Mouse (Mus musculus) stomach, embryonic 14.5 days (tissue): ENCODE measurements at regions not wholly inside any gene's neighbourhood (a gene's known extent, or its start where the extent isn't known, plus 50 kb on each side); places are given as distances from the start of the nearest gene placed in this dataset.

ENCODE experiments used
- ATAC-seq: fragments of 200-750 bp; cut with Nextera tagmentation; 2 replicates; pipeline ENCODE4 v1.8.0; 2017; ENCODE audit warnings: low read depth, moderate TSS enrichment; ENCODE audit not compliant: insufficient number of reproducible peaks, insufficient read depth, low FRiP score
- H3K27ac ChIP-seq: fragments of 300-500 bp; sonication (generic); 2 replicates; pipeline ENCODE4 v1.5.1; 2014; ENCODE audit warnings: mild to moderate bottlenecking, low read length, moderate library complexity, mixed read lengths
- H3K27me3 ChIP-seq: fragments of 300-500 bp; sonication (generic); 2 replicates; pipeline ENCODE4 v1.6.1; 2014; ENCODE audit warnings: low read length, control low read depth, mixed read lengths; ENCODE audit not compliant: control insufficient read depth, insufficient read depth
- H3K36me3 ChIP-seq: fragments of 300-500 bp; sonication (generic); 2 replicates; pipeline ENCODE4 v1.6.1; 2014; ENCODE audit warnings: mild to moderate bottlenecking, control low read depth, low read length, moderate library complexity, mixed read lengths; ENCODE audit not compliant: control insufficient read depth, insufficient read depth
- H3K4me1 ChIP-seq: fragments of 300-500 bp; sonication (generic); 2 replicates; pipeline ENCODE4 v1.6.1; 2014; ENCODE audit warnings: low read length, control low read depth, mixed read lengths; ENCODE audit not compliant: control insufficient read depth, insufficient read depth
- H3K4me2 ChIP-seq: fragments of 300-500 bp; sonication (generic); replicated peaks from 2 replicates; pipeline ENCODE4 v1.6.1; 2014; ENCODE audit warnings: low read depth, low read length, control low read depth
- H3K4me3 ChIP-seq: fragments of 300-500 bp; sonication (generic); 2 replicates; pipeline ENCODE4 v1.5.1; 2014; ENCODE audit warnings: low read depth, low read length, control low read depth
- H3K9ac ChIP-seq: fragments of 300-500 bp; sonication (generic); replicated peaks from 2 replicates; pipeline ENCODE4 v1.6.1; 2014; ENCODE audit warnings: low read depth, mild to moderate bottlenecking, control low read depth, low read length, moderate library complexity, mixed read lengths
- H3K9me3 ChIP-seq: fragments of 300-500 bp; sonication (generic); 2 replicates; pipeline ENCODE4 v1.6.1; 2016; ENCODE audit warnings: low read depth, low read length, control low read depth; ENCODE audit not compliant: control insufficient read depth
- WGBS: fragments of 180-500 bp; shearing (Covaris S2); extraction: QIAGEN DNeasy Blood & Tissue Kit; methylation state at CpG from one replicate; pipeline ENCODE4 v1.1.7; 2014; 5-methylcytosine and 5-hydroxymethylcytosine counted together

DNA sequence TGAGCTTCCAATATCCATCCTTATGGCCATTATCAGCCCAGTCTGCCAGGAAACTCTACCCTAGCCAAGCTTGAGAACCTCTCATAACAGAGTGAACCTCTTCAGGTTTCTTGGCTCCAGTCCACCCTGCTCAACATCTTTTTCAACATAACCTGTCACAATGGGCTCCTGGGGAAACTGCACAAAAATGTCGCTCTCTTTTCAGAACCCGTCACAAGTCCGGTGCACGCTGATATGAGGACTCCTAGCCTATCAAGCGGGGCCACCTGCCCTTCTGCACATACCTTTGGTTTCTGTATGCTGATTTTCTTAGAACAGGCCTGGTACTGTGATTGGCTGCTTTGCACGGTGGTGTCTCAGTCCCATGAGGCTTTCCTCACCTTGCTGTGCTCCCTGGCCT, 216.9 kb downstream of the Pik3r1 start:
- no peaks in the 10 kb centered on the region for H3K36me3 ChIP-seq
- no peaks in the 10 kb centered on the region for H3K9me3 ChIP-seq
- H3K27ac ChIP-seq: no peak overlapping the region
- no peaks in the 10 kb centered on the region for H3K4me1 ChIP-seq
- H3K4me3 ChIP-seq: no peak overlapping the region
- H3K27me3 ChIP-seq: no peaks in the 10 kb centered on the region
- no peak overlapping the region for H3K4me2 ChIP-seq
- ATAC-seq: no peak; the same call in 1 of the 2 replicates
- no peak overlapping the region for H3K9ac ChIP-seq
- 87% methylated on average over 6 of the region's 6 CpGs for WGBS

DNA sequence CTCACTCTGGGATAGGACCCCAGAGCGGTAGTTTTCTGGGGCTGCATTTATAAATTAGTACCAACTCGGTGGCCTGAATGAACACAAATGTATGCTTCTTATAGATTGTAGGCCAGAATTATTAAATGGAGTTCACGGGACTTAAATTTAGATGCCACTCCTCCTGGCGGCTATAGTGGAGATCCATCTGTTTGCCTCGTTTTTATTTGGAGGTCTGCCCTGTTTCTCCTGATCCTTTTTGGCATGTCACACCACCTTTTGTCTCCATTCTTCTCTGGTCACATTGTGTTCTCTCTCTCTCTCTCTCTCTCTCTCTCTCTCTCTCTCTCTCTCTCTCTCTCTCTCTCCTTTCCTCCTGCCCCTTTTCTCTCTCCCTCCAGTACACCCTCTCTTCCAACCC, 217.5 kb downstream of the Pik3r1 start:
- no peaks in the 10 kb centered on the region for H3K27me3 ChIP-seq
- no peak for ATAC-seq

DNA sequence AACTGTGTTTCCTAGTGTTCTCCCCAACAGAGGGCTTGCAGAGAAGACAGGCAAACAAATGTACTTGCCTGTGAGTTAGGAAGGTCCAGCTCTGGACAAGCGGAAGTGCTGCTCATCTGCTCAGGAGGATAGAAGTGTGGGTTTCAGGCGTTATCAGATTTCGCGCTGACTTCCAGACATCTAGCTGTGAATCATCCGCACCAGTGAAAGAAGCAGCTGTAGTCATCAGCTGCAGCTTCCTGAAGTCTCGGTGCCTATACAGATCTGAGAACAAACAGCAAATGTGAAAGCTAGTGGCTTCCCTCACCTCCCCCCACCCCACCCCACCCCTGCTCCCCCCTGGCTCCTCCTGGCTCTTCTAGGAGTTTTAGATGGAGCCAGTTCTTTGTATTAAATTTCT, 220.1 kb downstream of the Pik3r1 start:
- ATAC-seq: no peak
- WGBS: 22% methylated on average over 6 of the region's 6 CpGs
- no peak overlapping the region for H3K4me2 ChIP-seq

More for the DNA sequence above, 217.5 kb downstream of the Pik3r1 start:
- Histone ChIP-seq H3K9ac (no peak overlapping the region), H3K4me1 (no peaks in the 10 kb centered on the region), H3K9me3 (no peaks in the 10 kb centered on the region), H3K4me2 (no peak overlapping the region), H3K4me3 (no peak overlapping the region), H3K36me3 (no peaks in the 10 kb centered on the region), H3K27ac (no peak overlapping the region)
- 92% methylated on average over 5 of the region's 5 CpGs for WGBS

DNA sequence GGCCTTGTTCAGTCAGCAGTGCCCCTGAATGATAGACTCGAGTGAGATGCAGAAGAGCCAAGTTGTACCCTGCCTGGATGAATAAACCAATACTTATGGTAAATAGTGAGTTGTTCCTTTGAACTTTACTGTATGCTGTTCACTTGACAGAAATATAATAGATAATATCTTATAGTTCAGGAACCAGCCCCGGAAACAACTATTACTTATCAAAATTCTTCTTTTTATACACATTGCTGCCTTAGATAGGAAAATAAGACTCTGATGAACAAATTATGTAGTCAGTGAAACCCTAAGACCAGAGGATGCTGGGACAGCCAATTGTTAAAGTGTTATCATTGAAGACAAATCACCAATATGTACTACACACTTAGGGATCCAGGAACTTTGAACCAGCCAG, 220.7 kb downstream of the Pik3r1 start:
- H3K36me3 ChIP-seq: no peaks in the 10 kb centered on the region
- no peak for ATAC-seq
- H3K27me3 ChIP-seq: no peaks in the 10 kb centered on the region

More for the DNA sequence above, 220.1 kb downstream of the Pik3r1 start:
- H3K27ac ChIP-seq: no peak overlapping the region
- H3K9me3 ChIP-seq: no peaks in the 10 kb centered on the region
- no peak overlapping the region for H3K4me3 ChIP-seq
- H3K4me1 ChIP-seq: no peaks in the 10 kb centered on the region
- H3K27me3 ChIP-seq: no peaks in the 10 kb centered on the region
- no peaks in the 10 kb centered on the region for H3K36me3 ChIP-seq
- no peak overlapping the region for H3K9ac ChIP-seq

DNA sequence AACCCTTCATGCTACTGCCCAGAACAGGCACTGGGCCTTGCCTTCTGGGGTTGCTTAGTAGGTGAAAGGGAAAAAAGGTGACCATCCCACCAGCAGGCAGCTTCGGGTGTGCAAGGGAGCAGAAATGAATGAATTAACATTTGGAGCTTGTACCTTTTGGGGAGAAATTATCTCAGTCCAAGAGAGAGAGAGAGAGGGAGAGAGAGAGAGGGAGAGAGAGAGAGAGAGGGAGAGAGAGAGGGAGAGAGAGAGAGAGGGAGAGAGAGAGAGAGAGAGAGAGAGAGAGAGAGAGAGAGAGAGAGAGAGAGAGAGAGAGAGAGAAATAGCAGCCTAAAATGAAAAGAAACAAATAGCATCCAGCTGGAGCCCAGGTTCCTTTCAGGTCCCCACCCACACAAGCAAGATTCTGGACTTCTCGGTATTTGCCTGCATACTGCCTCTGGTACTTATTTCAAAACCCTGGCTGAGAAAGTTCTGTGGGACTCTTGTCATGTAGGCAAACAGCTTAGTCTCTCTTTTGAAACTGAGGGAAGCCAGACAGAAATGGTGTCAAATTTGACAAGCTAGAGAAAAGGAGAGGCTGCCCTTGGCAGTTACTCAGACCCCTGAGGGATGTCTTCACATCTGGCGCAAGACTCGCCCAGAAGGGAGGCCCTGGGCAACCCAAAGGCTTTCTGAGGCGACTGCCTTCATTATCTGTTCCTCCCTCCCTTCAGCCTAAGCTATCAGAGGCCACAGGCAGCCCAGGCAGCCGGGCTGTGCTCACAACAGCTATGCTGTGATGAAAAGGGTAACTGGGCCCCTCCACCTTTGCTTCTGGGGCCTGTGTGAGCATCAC, 222.5 kb downstream of the Pik3r1 start:
- Histone ChIP-seq H3K4me2 (no peak overlapping the region), H3K27me3 (no peaks in the 10 kb centered on the region), H3K4me1 (no peaks in the 10 kb centered on the region), H3K9ac (no peak overlapping the region), H3K36me3 (no peaks in the 10 kb centered on the region), H3K9me3 (no peaks in the 10 kb centered on the region), H3K27ac (no peak overlapping the region), H3K4me3 (no peak overlapping the region)
- peak; percentile 91; the same call in 1 of the 2 replicates for ATAC-seq
- WGBS: 40% methylated on average over 6 of the region's 6 CpGs

More for the DNA sequence above, 220.7 kb downstream of the Pik3r1 start:
- Histone ChIP-seq H3K4me3 (no peak overlapping the region), H3K4me1 (no peaks in the 10 kb centered on the region), H3K4me2 (no peak overlapping the region), H3K9ac (no peak overlapping the region), H3K27ac (no peak overlapping the region), H3K9me3 (no peaks in the 10 kb centered on the region)
- WGBS: 86% methylated on average over 2 of the region's 2 CpGs

GRCm38 (mm10) chr13:101540391-101541191, 227.4 kb downstream of the Pik3r1 start:
- Histone ChIP-seq H3K4me2 (peak overlapping the region; percentile 16; the same call in 1 of the 2 replicates), H3K4me1 (no peaks in the 10 kb centered on the region), H3K27me3 (no peaks in the 10 kb centered on the region), H3K9ac (no peak overlapping the region), H3K4me3 (no peak overlapping the region), H3K9me3 (no peaks in the 10 kb centered on the region), H3K27ac (no peak overlapping the region), H3K36me3 (no peaks in the 10 kb centered on the region)
- 48% methylated on average over 14 of the region's 14 CpGs for WGBS
- ATAC-seq: peak; percentile 84

DNA sequence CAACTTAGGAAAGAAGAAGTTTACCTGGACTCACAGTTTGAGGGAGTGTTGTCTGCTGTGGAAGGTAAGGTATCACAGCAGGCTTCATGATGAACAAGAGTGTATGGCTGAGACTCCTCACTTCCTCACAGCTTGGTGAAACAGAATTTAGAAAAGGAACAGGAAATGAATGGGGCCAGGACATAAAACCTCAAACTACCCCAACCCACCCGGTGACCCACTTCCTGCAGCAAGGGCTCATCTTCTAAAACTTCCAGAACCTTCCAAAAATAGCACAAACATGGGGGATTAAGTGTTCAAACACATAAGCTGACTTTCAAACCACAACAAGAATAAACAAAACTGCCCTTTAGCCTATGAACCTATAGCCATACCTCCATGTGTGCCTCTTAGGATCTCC, 229.9 kb downstream of the Pik3r1 start:
- Histone ChIP-seq H3K36me3 (no peaks in the 10 kb centered on the region), H3K9ac (no peak overlapping the region), H3K4me1 (no peaks in the 10 kb centered on the region), H3K4me3 (no peak overlapping the region), H3K9me3 (no peaks in the 10 kb centered on the region), H3K27ac (no peak overlapping the region), H3K4me2 (no peak overlapping the region), H3K27me3 (no peaks in the 10 kb centered on the region)
- no peak for ATAC-seq
- 59% methylated on average over 1 of the region's 1 CpGs for WGBS

- Histone ChIP-seq H3K4me3 (no peak overlapping the region), H3K4me2 (no peak overlapping the region), H3K9ac (no peak overlapping the region), H3K27ac (no peak overlapping the region), H3K36me3 (no peaks in the 10 kb centered on the region), H3K4me1 (no peaks in the 10 kb centered on the region), H3K9me3 (no peaks in the 10 kb centered on the region), H3K27me3 (no peaks in the 10 kb centered on the region)
- ATAC-seq: no peak
- 93% methylated on average over 1 of the region's 1 CpGs for WGBS
These were observed 232.0 kb downstream of the Pik3r1 start for GRCm38 (mm10) chr13:101536019-101536418.
